31 mouse cellular contexts compared by ENCODE assay signal in genomic region chr16:52432072-52432471, GRCm38 (mm10).
"Had no signal": no experiment of that assay in that cellular context is flagged by ENCODE, and none has a peak within 500 bp of the region (broad histone marks: within the 10 kb centered on the region; RNA-seq: fewer than 3 reads in every experiment).

No protein-coding gene starts in this region.

- H3K9me3 ChIP-seq: limb, embryonic 10.5 days; limb, embryonic 12.5 days; limb, embryonic 13.5 days; limb, embryonic 15.5 days; liver, embryonic 12.5 days; liver, embryonic 13.5 days; liver, embryonic 15.5 days; lung, embryonic 15.5 days; megakaryocyte, embryonic 14.5 days; midbrain, embryonic 10.5 days; midbrain, embryonic 12.5 days; midbrain, embryonic 13.5 days; midbrain, embryonic 15.5 days had no signal

- H3K4me2 ChIP-seq: limb, embryonic 12.5 days; limb, embryonic 13.5 days; limb, embryonic 15.5 days; liver, embryonic 11.5 days; liver, embryonic 12.5 days; liver, embryonic 13.5 days; liver, embryonic 15.5 days; lung, embryonic 14.5 days; lung, embryonic 15.5 days; midbrain, embryonic 11.5 days; midbrain, embryonic 12.5 days; midbrain, embryonic 13.5 days; midbrain, embryonic 15.5 days had no signal

- H3K9ac ChIP-seq: limb, embryonic 12.5 days; limb, embryonic 13.5 days; limb, embryonic 15.5 days; liver, embryonic 12.5 days; liver, embryonic 13.5 days; liver, embryonic 14.5 days; liver, embryonic 15.5 days; liver, postnatal 0 days; lung, embryonic 14.5 days; lung, embryonic 15.5 days; midbrain, embryonic 12.5 days; midbrain, embryonic 13.5 days; midbrain, embryonic 15.5 days had no signal

- ATAC-seq: liver, embryonic 12.5 days; liver, postnatal 0 days; lung, postnatal 0 days; midbrain, embryonic 13.5 days; midbrain, embryonic 15.5 days; midbrain, embryonic 16.5 days had no signal

- H3K36me3 ChIP-seq: limb, embryonic 10.5 days; limb, embryonic 12.5 days; limb, embryonic 13.5 days; limb, embryonic 15.5 days; liver, embryonic 12.5 days; liver, embryonic 13.5 days; liver, embryonic 15.5 days; lung, embryonic 15.5 days; midbrain, embryonic 10.5 days; midbrain, embryonic 12.5 days; midbrain, embryonic 13.5 days; midbrain, embryonic 15.5 days had no signal

- DNase-seq: left cerebral cortex, postnatal 4 days; liver; liver, embryonic 13.5 days; liver, postnatal 0 days; lung, adult 18-20 months; lung, adult 2 months; lung, embryonic 14.5 days; lung, postnatal 10 days; lung, postnatal 14 days; lung, postnatal 36 days; lung, postnatal 4 days; midbrain, embryonic 14.5 days had no signal

- H3K27ac ChIP-seq: left cerebral cortex, adult 2 months; limb, embryonic 10.5 days; limb, embryonic 12.5 days; limb, embryonic 13.5 days; limb, embryonic 15.5 days; liver, embryonic 12.5 days; liver, embryonic 13.5 days; liver, embryonic 14.5 days; liver, embryonic 15.5 days; lung, embryonic 15.5 days; midbrain, embryonic 10.5 days; midbrain, embryonic 12.5 days; midbrain, embryonic 13.5 days; midbrain, embryonic 15.5 days had no signal

- H3K4me3 ChIP-seq: left cerebral cortex, adult 2 months; limb, embryonic 10.5 days; limb, embryonic 12.5 days; limb, embryonic 13.5 days; limb, embryonic 15.5 days; liver, embryonic 12.5 days; liver, embryonic 13.5 days; liver, embryonic 15.5 days; lung, embryonic 15.5 days; megakaryocyte, embryonic 14.5 days; midbrain, embryonic 10.5 days; midbrain, embryonic 12.5 days; midbrain, embryonic 13.5 days; midbrain, embryonic 15.5 days; myocyte had no signal

- H3K27me3 ChIP-seq: limb, embryonic 12.5 days; limb, embryonic 13.5 days; limb, embryonic 15.5 days; liver, embryonic 12.5 days; liver, embryonic 13.5 days; liver, embryonic 15.5 days; lung, embryonic 15.5 days; megakaryocyte, embryonic 14.5 days; midbrain, embryonic 12.5 days; midbrain, embryonic 13.5 days; midbrain, embryonic 15.5 days had no signal

- H3K4me1 ChIP-seq: limb, embryonic 10.5 days; limb, embryonic 15.5 days; liver, embryonic 12.5 days; liver, embryonic 13.5 days; megakaryocyte, embryonic 14.5 days; midbrain, embryonic 10.5 days; midbrain, embryonic 12.5 days; midbrain, embryonic 13.5 days; midbrain, embryonic 15.5 days had no signal
